Mouse (Mus musculus): ENCODE results near the gene Nxf1. TPM values are rescaled to one million over a fixed set of nuclear protein-coding genes. Genes with fewer than 3 reads are reported as not detected.

Gene Nxf1
- polyA plus RNA-seq, 1 experiment from 2014 or later: 57.5 TPM

DNA sequence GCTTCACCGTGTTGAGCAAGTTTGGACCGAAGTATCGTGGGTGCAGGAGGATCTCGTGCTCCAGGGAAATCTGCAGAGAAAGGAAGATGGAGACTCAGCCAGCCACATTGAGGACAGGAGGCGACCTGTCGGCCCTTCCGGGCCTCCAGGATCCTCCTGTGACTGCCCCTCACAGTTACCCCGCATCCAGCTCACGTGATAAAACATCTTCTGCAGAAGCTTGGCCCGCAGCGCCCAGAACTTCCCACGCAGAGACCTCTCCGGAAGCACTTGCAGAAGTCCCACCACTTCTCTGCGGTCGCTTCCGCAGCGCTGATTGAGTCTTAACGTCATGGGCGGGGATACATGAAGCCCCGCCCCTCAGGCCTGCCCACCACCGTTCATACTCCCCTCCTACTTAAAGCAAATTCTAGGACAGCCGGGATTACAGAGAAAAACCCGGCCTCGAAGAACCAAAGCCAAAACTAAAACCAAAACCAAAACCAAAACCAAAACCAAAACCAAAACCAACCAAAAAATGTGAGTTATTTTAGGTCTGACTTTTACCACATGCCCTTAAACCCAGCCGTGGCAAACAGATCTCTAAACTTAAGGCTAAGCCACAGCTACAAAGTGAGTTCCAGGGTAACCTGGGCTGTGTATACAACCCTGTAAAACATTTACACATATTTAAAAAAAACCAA lies 41.5 kb downstream of the Nxf1 start, which contains the start of gene Polr2g:
TSS of gene Polr2g (minus strand) at position 314 of the 683 bp plus-strand sequence.
- peaks cover 5% of the 10 kb centered on the region for H3K36me3 ChIP-seq (ENCODE audit: control insufficient read depth, insufficient read depth, low read length)
- ATAC-seq (ENCODE audit: low FRiP score, low TSS enrichment) (peak; percentile 82), DNase-seq (ENCODE audit: low spot score) (peak; percentile 90)
- 0 out of 2 replicates have a peak, but pooled peaks cover 3% of the 10 kb centered on the region for H3K4me1 ChIP-seq (replicated peaks; ENCODE audit: control insufficient read depth, insufficient read depth)
- peak within 1 kb of the TSS; percentile 71 for H3K4me3 ChIP-seq (ENCODE audit: low read depth, low read length)
- H3K9ac ChIP-seq (ENCODE audit: low read length): peak within 1 kb of the TSS; percentile 73
- peak within 1 kb of the TSS; percentile 83 for H3K27ac ChIP-seq (replicated peaks)
- no peaks in the 10 kb centered on the region for H3K9me3 ChIP-seq (ENCODE audit: control insufficient read depth, low read length)
- H3K4me2 ChIP-seq (replicated peaks; ENCODE audit: low read depth): peak within 1 kb of the TSS; percentile 60
- 1% methylated on average over 25 of the region's 25 CpGs for whole genome bisulfite sequencing
- TF ChIP-seq CTCF (IDR thresholded peaks at IDR 0.05; ENCODE audit: low read depth) (no peak), EP300 (optimal IDR thresholded peaks at IDR 0.05) (peak; percentile 12)
- no peaks in the 10 kb centered on the region for H3K27me3 ChIP-seq (ENCODE audit: control insufficient read depth, insufficient read depth, low read length)

DNA sequence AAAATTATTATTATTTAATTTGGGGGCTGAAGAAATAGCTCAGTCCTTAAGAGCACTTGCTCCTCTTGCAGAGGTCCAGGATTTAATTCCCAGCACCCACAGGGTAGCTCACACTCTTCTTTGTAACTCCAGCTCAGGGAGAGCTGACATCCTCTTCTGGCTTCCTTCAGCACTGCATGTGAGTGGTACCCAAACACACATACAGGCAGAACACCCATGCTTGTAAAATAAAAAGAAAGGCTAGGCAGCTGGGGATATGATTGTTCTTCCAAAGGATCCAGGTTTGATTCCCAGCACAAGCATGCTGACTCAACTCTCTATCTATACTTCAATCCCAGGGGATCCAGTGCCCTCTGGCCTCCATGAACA lies 42.1 kb downstream of the Nxf1 start:
- no peak overlapping the region for H3K9ac ChIP-seq (ENCODE audit: low read length)
- no peak for DNase-seq (ENCODE audit: low spot score)
- ATAC-seq (ENCODE audit: low FRiP score, low TSS enrichment): no peak
- TF ChIP-seq CTCF (IDR thresholded peaks at IDR 0.05; ENCODE audit: low read depth): peak; percentile 20; the same call in 1 of the 2 replicates
- no peak for TF ChIP-seq EP300 (optimal IDR thresholded peaks at IDR 0.05)
- no peaks in the 10 kb centered on the region for H3K27me3 ChIP-seq (ENCODE audit: control insufficient read depth, insufficient read depth, low read length)
- H3K4me3 ChIP-seq (ENCODE audit: low read depth, low read length): peak overlapping the region; percentile 71; the same call in 1 of the 2 replicates
- peaks cover under 1% of the 10 kb centered on the region; the same call in 1 of the 2 replicates for H3K36me3 ChIP-seq (ENCODE audit: control insufficient read depth, insufficient read depth, low read length)
- H3K9me3 ChIP-seq (ENCODE audit: control insufficient read depth, low read length): no peaks in the 10 kb centered on the region
- H3K4me2 ChIP-seq (replicated peaks; ENCODE audit: low read depth): no peak overlapping the region
- H3K4me1 ChIP-seq (replicated peaks; ENCODE audit: control insufficient read depth, insufficient read depth): 0 out of 2 replicates have a peak, but pooled peaks cover 3% of the 10 kb centered on the region
- H3K27ac ChIP-seq (replicated peaks): peak overlapping the region; percentile 53; the same call in 1 of the 2 replicates

DNA sequence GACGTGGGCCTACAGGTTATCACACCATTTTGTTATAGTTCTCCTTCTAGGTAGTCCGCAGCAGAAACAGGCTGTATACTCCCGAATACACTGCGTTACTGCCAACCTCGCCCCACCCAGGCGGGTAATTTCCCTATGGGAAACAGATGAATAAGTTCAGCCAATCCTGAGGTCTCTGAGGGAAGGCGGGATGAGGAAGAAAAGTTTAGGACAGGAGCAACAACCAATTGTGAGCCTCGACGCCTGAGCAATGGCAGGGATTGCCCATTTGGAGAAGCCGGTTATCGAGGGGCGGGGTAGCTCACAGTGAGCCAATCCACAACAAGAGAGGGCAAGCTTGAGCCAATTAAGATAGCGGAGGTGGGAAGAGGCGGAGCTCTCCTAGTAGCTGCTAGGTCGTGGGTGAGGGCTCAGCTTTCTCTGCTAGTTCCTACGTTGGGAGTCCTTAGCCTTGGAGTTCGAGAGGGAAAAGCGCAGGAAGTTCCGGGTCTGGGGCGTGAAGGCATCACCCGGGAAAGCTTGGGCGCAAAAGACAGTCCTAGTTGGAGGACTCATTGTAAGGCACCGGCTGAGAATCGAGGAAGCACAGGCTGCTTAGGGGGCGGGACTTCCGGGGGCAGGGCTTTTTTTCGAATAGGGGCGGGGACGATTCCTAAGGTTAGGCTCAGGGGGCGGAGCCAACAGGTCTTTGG lies 45.4 kb downstream of the Nxf1 start, which contains the start of gene Zbtb3:
TSS of gene Zbtb3 (plus strand) at position 426 of the 692 bp plus-strand sequence.
- peak within 1 kb of the TSS; percentile 58 for H3K4me2 ChIP-seq (replicated peaks; ENCODE audit: low read depth)
- ATAC-seq (ENCODE audit: low FRiP score, low TSS enrichment) (peak; percentile 98), DNase-seq (ENCODE audit: low spot score) (peak; percentile 96)
- 0 out of 2 replicates have a peak, but pooled peaks cover 3% of the 10 kb centered on the region for H3K4me1 ChIP-seq (replicated peaks; ENCODE audit: control insufficient read depth, insufficient read depth)
- under 1% methylated on average over 30 of the region's 30 CpGs for WGBS
- no peaks in the 10 kb centered on the region for H3K27me3 ChIP-seq (ENCODE audit: control insufficient read depth, insufficient read depth, low read length)
- peak within 1 kb of the TSS; percentile 50 for H3K9ac ChIP-seq (ENCODE audit: low read length)
- H3K9me3 ChIP-seq (ENCODE audit: control insufficient read depth, low read length): no peaks in the 10 kb centered on the region
- peak within 1 kb of the TSS; percentile 57 for H3K4me3 ChIP-seq (ENCODE audit: low read depth, low read length)
- H3K27ac ChIP-seq (replicated peaks): peak within 1 kb of the TSS; percentile 81
- TF ChIP-seq CTCF (IDR thresholded peaks at IDR 0.05; ENCODE audit: low read depth) (no peak), EP300 (optimal IDR thresholded peaks at IDR 0.05) (no peak)
- H3K36me3 ChIP-seq (ENCODE audit: control insufficient read depth, insufficient read depth, low read length): 0 out of 2 replicates have a peak, but pooled peaks cover 4% of the 10 kb centered on the region

DNA sequence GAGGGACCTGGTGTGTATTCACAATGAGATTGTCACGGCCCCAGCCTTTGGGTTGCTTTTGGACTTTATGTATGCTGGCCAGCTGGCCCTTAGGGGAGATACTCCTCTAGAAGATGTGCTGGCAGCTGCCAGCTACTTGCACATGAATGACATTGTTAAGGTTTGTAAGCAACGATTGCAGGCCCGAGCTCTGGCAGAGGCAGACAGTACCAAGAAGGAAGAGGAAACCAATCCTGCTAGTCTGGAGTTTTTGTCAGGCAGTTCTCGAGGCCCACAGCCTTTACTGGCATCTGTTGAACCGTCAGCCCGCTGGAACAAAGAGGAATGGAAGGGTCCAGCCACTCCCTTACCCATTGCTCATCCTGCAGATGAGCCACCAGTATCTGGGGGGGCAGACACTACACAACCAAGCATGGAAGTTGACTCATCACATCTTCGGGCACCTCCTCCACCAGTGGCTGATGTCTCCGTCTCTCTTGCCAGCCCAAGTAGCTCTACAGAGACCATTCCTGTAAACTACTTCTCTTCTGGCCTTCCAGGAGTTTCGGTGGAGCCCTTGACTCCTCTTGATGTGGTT lies 46.4 kb downstream of the Nxf1 start:
- H3K4me1 ChIP-seq (replicated peaks; ENCODE audit: control insufficient read depth, insufficient read depth): 0 out of 2 replicates have a peak, but pooled peaks cover 3% of the 10 kb centered on the region
- 0 out of 2 replicates have a peak, but pooled peaks cover 4% of the 10 kb centered on the region for H3K36me3 ChIP-seq (ENCODE audit: control insufficient read depth, insufficient read depth, low read length)
- 89% methylated on average over 9 of the region's 9 CpGs for WGBS
- DNase-seq (ENCODE audit: low spot score): no peak
- H3K27me3 ChIP-seq (ENCODE audit: control insufficient read depth, insufficient read depth, low read length): no peaks in the 10 kb centered on the region
- H3K9ac ChIP-seq (ENCODE audit: low read length): no peak overlapping the region
- H3K4me2 ChIP-seq (replicated peaks; ENCODE audit: low read depth): peak overlapping the region; percentile 53
- no peaks in the 10 kb centered on the region for H3K9me3 ChIP-seq (ENCODE audit: control insufficient read depth, low read length)
- no peak for TF ChIP-seq EP300 (optimal IDR thresholded peaks at IDR 0.05)
- TF ChIP-seq CTCF (IDR thresholded peaks at IDR 0.05; ENCODE audit: low read depth): no peak
- peak overlapping the region; percentile 41; the same call in 1 of the 2 replicates for H3K27ac ChIP-seq (replicated peaks)
- no peak overlapping the region for H3K4me3 ChIP-seq (ENCODE audit: low read depth, low read length)
- no peak for ATAC-seq (ENCODE audit: low FRiP score, low TSS enrichment)

DNA sequence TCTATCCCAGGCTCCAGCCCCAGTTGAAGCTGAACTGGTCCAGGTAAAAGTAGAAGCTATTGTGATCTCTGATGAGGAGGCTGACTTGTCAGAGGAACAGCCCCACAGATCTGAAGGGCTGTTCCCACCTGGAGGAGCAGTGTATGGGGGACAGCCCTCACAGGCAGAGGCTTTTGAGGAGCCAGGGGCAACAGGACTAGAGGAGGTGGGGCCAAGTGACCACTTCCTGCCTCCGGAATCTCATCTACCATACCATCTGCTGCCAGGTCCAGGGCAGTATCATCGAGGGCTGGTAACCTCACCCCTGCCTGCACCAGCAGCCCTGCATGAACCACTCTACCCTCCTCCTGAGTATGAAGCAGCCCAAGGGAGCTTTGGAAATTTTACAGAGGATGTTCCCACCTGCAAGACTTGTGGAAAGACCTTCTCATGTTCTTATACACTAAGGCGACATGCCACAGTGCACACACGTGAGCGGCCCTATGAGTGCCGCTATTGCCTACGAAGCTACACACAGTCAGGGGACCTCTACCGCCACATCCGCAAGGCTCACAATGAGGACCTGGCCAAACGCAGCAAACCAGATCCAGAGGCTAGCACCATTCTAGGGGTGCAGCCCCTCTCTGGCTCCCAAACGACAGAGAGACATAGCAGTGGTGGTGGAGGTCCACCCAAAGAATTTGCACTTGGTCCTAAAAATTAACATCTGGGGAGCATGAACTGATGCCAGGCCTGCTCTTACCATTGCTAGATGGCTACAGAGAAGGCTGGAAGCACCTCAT lies 47.2 kb downstream of the Nxf1 start:
- TF ChIP-seq EP300 (optimal IDR thresholded peaks at IDR 0.05): no peak
- TF ChIP-seq CTCF (IDR thresholded peaks at IDR 0.05; ENCODE audit: low read depth): no peak
- Histone ChIP-seq H3K36me3 (ENCODE audit: control insufficient read depth, insufficient read depth, low read length) (0 out of 2 replicates have a peak, but pooled peaks cover 4% of the 10 kb centered on the region), H3K27me3 (ENCODE audit: control insufficient read depth, insufficient read depth, low read length) (no peaks in the 10 kb centered on the region), H3K4me3 (ENCODE audit: low read depth, low read length) (no peak overlapping the region), H3K9ac (ENCODE audit: low read length) (no peak overlapping the region), H3K4me2 (replicated peaks; ENCODE audit: low read depth) (no peak overlapping the region), H3K4me1 (replicated peaks; ENCODE audit: control insufficient read depth, insufficient read depth) (0 out of 2 replicates have a peak, but pooled peaks cover 3% of the 10 kb centered on the region), H3K9me3 (ENCODE audit: control insufficient read depth, low read length) (no peaks in the 10 kb centered on the region), H3K27ac (replicated peaks) (no peak overlapping the region)
- WGBS: 89% methylated on average over 11 of the region's 11 CpGs
- ATAC-seq (ENCODE audit: low FRiP score, low TSS enrichment) (no peak), DNase-seq (ENCODE audit: low spot score) (no peak)

Data from stomach, postnatal 0 days (tissue).